Mouse (Mus musculus) erythroid progenitor cell, adult 5-6 weeks (primary cell): ENCODE results near the gene Igfbp2. TPM values are rescaled to one million over a fixed set of nuclear protein-coding genes. Genes with fewer than 3 reads are reported as not detected.

Source experiments
- ATAC-seq: replicated peaks from 2 replicates; pipeline ENCODE4 v1.8.0; 2016; ENCODE audit warnings: moderate number of reproducible peaks, mild to moderate bottlenecking, moderate TSS enrichment, inconsistent platforms; ENCODE audit not compliant: poor library complexity, low FRiP score, severe bottlenecking
- total RNA-seq, 2 experiments: library from RNA; stranded (forward) in 1 of 2; stranded (reverse) in 1 of 2; fragments of 150-400 nt in 1 of 2; fragments of 186-747, 209-891 nt in 1 of 2; gene quantifications; 2 replicates each; pipeline versions ENCODE4 v1.2.3 to v1.2.4; 2015 to 2017; ENCODE audit warnings: low replicate concordance in 2 of 2

Gene Igfbp2
- total RNA-seq, 2 experiments from 2014 or later, result not detected

- no peak for ATAC-seq
These were observed 10.5 kb upstream of the Igfbp2 start for GRCm38 (mm10) chr1:72813639-72814403.

- ATAC-seq, result no peak
These were observed 9.1 kb upstream of the Igfbp2 start for GRCm38 (mm10) chr1:72815184-72815583.

- ATAC-seq, result no peak
These were observed 8.7 kb upstream of the Igfbp2 start for GRCm38 (mm10) chr1:72815616-72816015.

- no peak for ATAC-seq
These were observed 4.3 kb upstream of the Igfbp2 start for GRCm38 (mm10) chr1:72819995-72820394.

DNA sequence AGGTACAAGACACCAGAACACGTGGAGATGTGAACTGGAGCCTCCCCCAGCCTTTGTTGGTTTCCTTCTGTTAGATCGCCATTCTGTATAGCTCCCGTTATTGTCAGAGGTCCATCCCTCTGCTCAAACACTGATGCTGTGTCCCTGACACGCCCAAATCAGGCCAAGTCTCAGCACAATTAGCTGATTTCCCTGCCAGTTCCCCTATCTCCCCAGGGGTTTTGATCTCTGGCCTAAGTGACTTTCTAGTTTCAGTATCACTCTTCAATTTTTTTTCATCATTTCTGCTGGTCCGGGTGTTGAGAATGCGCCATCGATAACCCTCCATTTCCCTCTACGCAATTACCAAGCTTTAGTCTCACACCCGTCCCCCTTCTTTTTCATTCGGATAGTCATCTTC is 1.4 kb upstream of the Igfbp2 start:
- no peak for ATAC-seq

DNA sequence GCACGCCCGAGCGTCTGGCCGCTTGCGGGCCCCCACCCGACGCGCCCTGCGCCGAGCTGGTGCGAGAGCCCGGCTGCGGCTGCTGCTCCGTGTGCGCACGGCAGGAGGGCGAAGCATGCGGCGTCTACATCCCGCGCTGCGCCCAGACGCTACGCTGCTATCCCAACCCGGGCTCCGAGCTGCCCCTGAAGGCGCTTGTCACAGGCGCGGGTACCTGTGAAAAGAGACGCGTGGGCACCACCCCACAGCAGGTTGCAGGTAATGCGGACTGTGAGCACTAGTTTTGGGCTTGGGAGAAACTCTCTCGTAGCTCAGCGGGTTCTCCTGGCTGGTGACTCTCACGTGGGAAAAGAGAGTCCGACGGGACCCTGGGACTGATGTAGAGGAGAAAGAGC is 401 bp downstream of the Igfbp2 start:
- no peak for ATAC-seq

- ATAC-seq, result no peak
These were observed 983 bp downstream of the Igfbp2 start for GRCm38 (mm10) chr1:72825286-72825685.

DNA sequence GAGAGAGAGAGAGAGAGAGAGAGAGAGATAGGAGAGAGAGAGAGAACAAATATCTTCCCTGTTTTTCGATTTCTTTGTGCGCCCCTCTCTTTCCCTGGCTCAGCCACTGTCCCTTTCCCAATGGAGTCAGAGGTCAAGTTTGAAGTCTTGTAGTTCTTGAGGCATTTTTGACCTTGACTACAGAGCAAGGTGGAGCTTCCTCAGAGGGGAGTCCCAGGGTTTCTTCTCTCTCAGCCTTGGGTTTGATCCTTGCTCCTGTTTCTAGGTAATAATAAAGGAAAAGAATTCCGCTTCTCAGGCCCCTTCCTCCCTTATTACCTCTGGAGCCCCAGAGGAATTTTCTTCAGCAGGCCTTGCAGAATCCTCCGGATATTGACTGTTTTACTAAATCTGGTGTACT is 1.6 kb downstream of the Igfbp2 start:
- no peak for ATAC-seq

DNA sequence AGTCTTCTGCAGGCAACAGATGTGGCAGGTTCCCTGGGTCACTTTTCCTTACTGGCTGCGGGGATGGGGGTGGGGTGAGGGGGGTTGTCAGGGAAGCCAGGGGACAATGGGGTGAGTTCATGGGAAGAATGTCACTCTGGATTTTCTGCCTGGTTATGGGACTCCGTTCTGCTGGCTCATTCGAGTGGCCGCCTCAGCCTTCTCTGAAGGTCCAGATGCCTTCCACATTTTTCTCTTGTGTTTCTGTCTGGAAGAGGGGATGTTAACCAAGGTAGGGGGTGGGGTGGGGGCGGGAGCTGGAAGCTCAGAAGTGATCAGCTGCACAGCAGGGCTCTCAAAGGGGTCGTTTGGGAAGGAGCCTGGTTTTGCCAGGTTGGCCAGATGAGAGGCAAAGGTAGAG is 2.1 kb downstream of the Igfbp2 start:
- ATAC-seq, result no peak

DNA sequence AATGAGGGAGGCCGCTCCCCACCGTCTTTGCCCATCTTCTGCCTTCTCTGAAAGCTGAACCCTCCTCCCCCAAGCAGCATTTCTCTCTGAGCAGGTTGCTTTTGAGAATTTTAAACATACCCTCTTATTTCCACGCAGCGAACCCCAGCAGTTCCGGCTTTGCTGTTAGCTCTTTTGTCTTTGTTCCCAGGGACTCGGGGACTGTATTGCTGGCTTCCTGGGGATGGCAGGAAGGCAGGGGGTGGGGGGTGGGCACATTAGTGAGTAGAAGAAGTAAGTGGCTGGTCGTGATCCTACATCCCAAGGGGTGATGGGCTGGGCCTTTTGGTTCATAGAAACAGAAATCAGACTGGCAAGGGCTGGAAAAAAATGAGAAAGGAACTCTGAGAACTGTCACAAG is 2.6 kb downstream of the Igfbp2 start:
- ATAC-seq, result no peak

- ATAC-seq, result no peak
These were observed 3.4 kb downstream of the Igfbp2 start for GRCm38 (mm10) chr1:72827411-72828315.

GRCm38 (mm10) chr1:72828843-72829242 is 4.5 kb downstream of the Igfbp2 start:
- no peak for ATAC-seq

DNA sequence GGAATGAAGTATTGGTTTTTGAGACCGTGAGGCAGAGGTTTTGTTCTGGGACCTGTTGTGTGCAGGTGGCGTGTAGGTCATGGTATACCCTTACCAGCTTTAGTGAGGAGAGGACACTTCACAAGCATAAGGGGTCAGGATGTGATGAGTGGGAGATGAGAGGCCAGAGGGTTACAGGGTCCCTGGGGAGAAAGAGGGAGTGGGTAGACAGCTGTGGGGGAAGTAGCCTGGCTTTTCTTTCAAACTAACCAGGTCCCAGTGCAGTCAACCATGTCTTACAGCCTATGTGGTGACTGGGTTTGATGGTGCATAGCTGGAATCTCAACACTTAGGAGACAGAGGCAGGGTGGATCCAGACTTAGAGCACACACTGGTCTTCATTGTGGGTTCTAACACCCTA is 6.2 kb downstream of the Igfbp2 start:
- no peak for ATAC-seq

GRCm38 (mm10) chr1:72832715-72833153 is 8.4 kb downstream of the Igfbp2 start:
- ATAC-seq, result no peak

- ATAC-seq, result no peak
These were observed 9.3 kb downstream of the Igfbp2 start for GRCm38 (mm10) chr1:72833563-72833962.

- no peak for ATAC-seq
These were observed 15.1 kb downstream of the Igfbp2 start for GRCm38 (mm10) chr1:72839356-72839755.

- ATAC-seq, result no peak
These were observed 15.5 kb downstream of the Igfbp2 start for GRCm38 (mm10) chr1:72839791-72840190.

- ATAC-seq, result no peak
These were observed 18.6 kb downstream of the Igfbp2 start for GRCm38 (mm10) chr1:72842666-72843459.

DNA sequence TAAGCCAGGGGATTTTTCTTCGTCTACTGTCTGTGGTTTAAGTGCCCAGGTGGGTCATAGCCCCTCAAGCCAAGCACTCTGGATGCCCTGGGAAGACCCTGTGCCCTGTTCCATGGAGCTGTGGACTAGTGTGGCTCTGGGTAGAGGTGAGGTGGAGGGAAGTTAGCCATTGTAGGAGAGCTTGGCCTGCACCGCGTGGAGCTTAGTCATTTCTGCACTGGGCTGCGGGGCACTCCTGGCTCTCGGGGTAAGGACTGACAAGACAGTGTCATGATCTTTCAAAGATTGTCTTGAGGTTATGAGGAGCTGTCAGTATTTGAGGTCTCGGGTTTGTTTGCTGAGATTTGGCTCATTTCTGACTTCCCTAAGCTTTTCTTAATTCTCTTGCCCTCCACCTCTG is 20.4 kb downstream of the Igfbp2 start:
- no peak for ATAC-seq

GRCm38 (mm10) chr1:72847849-72848380 is 23.6 kb downstream of the Igfbp2 start:
- no peak for ATAC-seq
